Mouse (Mus musculus): ENCODE data around the gene Tm4sf4. TPM values are rescaled to one million over a fixed set of nuclear protein-coding genes. Genes with fewer than 3 reads are reported as not detected.

Gene Tm4sf4
- 0.07 TPM in 1 of 2 replicates, not detected in the other for polyA plus RNA-seq (2012; rRNA removed)

GRCm38 (mm10) chr3:57425089-57425730, at the start of gene Tm4sf4:
Gene Tm4sf4, plus strand, starts transcription at chr3:57425314.
- H3K4me3 ChIP-seq (replicated peaks; ENCODE audit: extremely low read depth, low read depth, low read length), result no peak within 1 kb of the TSS
- no peak for DNase-seq
- 61% methylated on average over 10 of the region's 10 CpGs for WGBS
- H3K4me1 ChIP-seq (ENCODE audit: control insufficient read depth, insufficient read depth, low read length), result peaks cover 3% of the 10 kb centered on the region; the same call in 1 of the 2 replicates
- TF ChIP-seq CTCF (IDR thresholded peaks at IDR 0.05; ENCODE audit: insufficient read depth, low read length), result no peak
- no peak for TF ChIP-seq POLR2A (IDR thresholded peaks at IDR 0.05; ENCODE audit: borderline replicate concordance, extremely low read depth, low read depth, low read length)

GRCm38 (mm10) chr3:57386423-57386822, 38.7 kb upstream of the Tm4sf4 start:
- no peak overlapping the region for H3K4me3 ChIP-seq (replicated peaks; ENCODE audit: extremely low read depth, low read depth, low read length)
- TF ChIP-seq CTCF (IDR thresholded peaks at IDR 0.05; ENCODE audit: insufficient read depth, low read length), result no peak
- no peak for TF ChIP-seq POLR2A (IDR thresholded peaks at IDR 0.05; ENCODE audit: borderline replicate concordance, extremely low read depth, low read depth, low read length)
- DNase-seq, result no peak
- no peaks in the 10 kb centered on the region for H3K4me1 ChIP-seq (ENCODE audit: control insufficient read depth, insufficient read depth, low read length)
- 84% methylated on average over 6 of the region's 6 CpGs for WGBS

- TF ChIP-seq CTCF (IDR thresholded peaks at IDR 0.05; ENCODE audit: insufficient read depth, low read length), result no peak
- TF ChIP-seq POLR2A (IDR thresholded peaks at IDR 0.05; ENCODE audit: borderline replicate concordance, extremely low read depth, low read depth, low read length), result no peak
- no peak for DNase-seq
- 65% methylated on average over 2 of the region's 2 CpGs for WGBS
Observed at GRCm38 (mm10) chr3:57386895-57387294, 38.2 kb upstream of the Tm4sf4 start.

GRCm38 (mm10) chr3:57387593-57387992, 37.5 kb upstream of the Tm4sf4 start:
- Histone ChIP-seq H3K4me1 (ENCODE audit: control insufficient read depth, insufficient read depth, low read length) (no peaks in the 10 kb centered on the region), H3K4me3 (replicated peaks; ENCODE audit: extremely low read depth, low read depth, low read length) (no peak overlapping the region)
- TF ChIP-seq CTCF (IDR thresholded peaks at IDR 0.05; ENCODE audit: insufficient read depth, low read length) (no peak), POLR2A (IDR thresholded peaks at IDR 0.05; ENCODE audit: borderline replicate concordance, extremely low read depth, low read depth, low read length) (no peak)
- WGBS, result 73% methylated on average over 2 of the region's 2 CpGs
- DNase-seq, result no peak

More at GRCm38 (mm10) chr3:57386895-57387294, 38.2 kb upstream of the Tm4sf4 start:
- Histone ChIP-seq H3K4me3 (replicated peaks; ENCODE audit: extremely low read depth, low read depth, low read length) (no peak overlapping the region), H3K4me1 (ENCODE audit: control insufficient read depth, insufficient read depth, low read length) (no peaks in the 10 kb centered on the region)

GRCm38 (mm10) chr3:57411535-57411934, 13.6 kb upstream of the Tm4sf4 start:
- Histone ChIP-seq H3K4me1 (ENCODE audit: control insufficient read depth, insufficient read depth, low read length) (no peaks in the 10 kb centered on the region), H3K4me3 (replicated peaks; ENCODE audit: extremely low read depth, low read depth, low read length) (no peak overlapping the region)
- 93% methylated on average over 4 of the region's 4 CpGs for WGBS
- TF ChIP-seq CTCF (IDR thresholded peaks at IDR 0.05; ENCODE audit: insufficient read depth, low read length) (no peak), POLR2A (IDR thresholded peaks at IDR 0.05; ENCODE audit: borderline replicate concordance, extremely low read depth, low read depth, low read length) (no peak)
- no peak for DNase-seq

GRCm38 (mm10) chr3:57420233-57420632, 4.9 kb upstream of the Tm4sf4 start:
- TF ChIP-seq CTCF (IDR thresholded peaks at IDR 0.05; ENCODE audit: insufficient read depth, low read length) (no peak), POLR2A (IDR thresholded peaks at IDR 0.05; ENCODE audit: borderline replicate concordance, extremely low read depth, low read depth, low read length) (no peak)
- no peak for DNase-seq
- Histone ChIP-seq H3K4me1 (ENCODE audit: control insufficient read depth, insufficient read depth, low read length) (no peaks in the 10 kb centered on the region), H3K4me3 (replicated peaks; ENCODE audit: extremely low read depth, low read depth, low read length) (no peak overlapping the region)
- 61% methylated on average over 2 of the region's 2 CpGs for WGBS

GRCm38 (mm10) chr3:57420660-57421059, 4.5 kb upstream of the Tm4sf4 start:
- TF ChIP-seq POLR2A (IDR thresholded peaks at IDR 0.05; ENCODE audit: borderline replicate concordance, extremely low read depth, low read depth, low read length), result no peak
- TF ChIP-seq CTCF (IDR thresholded peaks at IDR 0.05; ENCODE audit: insufficient read depth, low read length), result no peak

GRCm38 (mm10) chr3:57426351-57426750, 1.2 kb downstream of the Tm4sf4 start:
- no peak overlapping the region for H3K4me3 ChIP-seq (replicated peaks; ENCODE audit: extremely low read depth, low read depth, low read length)
- no peak for DNase-seq
- TF ChIP-seq POLR2A (IDR thresholded peaks at IDR 0.05; ENCODE audit: borderline replicate concordance, extremely low read depth, low read depth, low read length), result no peak
- TF ChIP-seq CTCF (IDR thresholded peaks at IDR 0.05; ENCODE audit: insufficient read depth, low read length), result no peak
- 92% methylated on average over 11 of the region's 11 CpGs for WGBS
- H3K4me1 ChIP-seq (ENCODE audit: control insufficient read depth, insufficient read depth, low read length), result peaks cover 3% of the 10 kb centered on the region; the same call in 1 of the 2 replicates

More at GRCm38 (mm10) chr3:57420660-57421059, 4.5 kb upstream of the Tm4sf4 start:
- WGBS, result 95% methylated on average over 1 of the region's 1 CpGs
- no peaks in the 10 kb centered on the region for H3K4me1 ChIP-seq (ENCODE audit: control insufficient read depth, insufficient read depth, low read length)
- no peak for DNase-seq
- no peak overlapping the region for H3K4me3 ChIP-seq (replicated peaks; ENCODE audit: extremely low read depth, low read depth, low read length)

GRCm38 (mm10) chr3:57428682-57429464, 3.8 kb downstream of the Tm4sf4 start:
- peaks cover 3% of the 10 kb centered on the region; the same call in 1 of the 2 replicates for H3K4me1 ChIP-seq (ENCODE audit: control insufficient read depth, insufficient read depth, low read length)
- TF ChIP-seq POLR2A (IDR thresholded peaks at IDR 0.05; ENCODE audit: borderline replicate concordance, extremely low read depth, low read depth, low read length) (no peak), CTCF (IDR thresholded peaks at IDR 0.05; ENCODE audit: insufficient read depth, low read length) (no peak)
- no peak overlapping the region for H3K4me3 ChIP-seq (replicated peaks; ENCODE audit: extremely low read depth, low read depth, low read length)
- 14% methylated on average over 5 of the region's 5 CpGs for whole genome bisulfite sequencing
- no peak for DNase-seq

Measured in lung, adult 2 months (tissue).